Mouse (Mus musculus) frontal cortex, postnatal 36 days (tissue): Measurements from ENCODE around the gene Mpo.

Source experiments
- DNase-seq, 2 experiments: peaks; one replicate each; pipeline ENCODE4 v3.0.0; 2022; ENCODE audit warnings: low spot score in 2 of 2

Gene Mpo

DNA sequence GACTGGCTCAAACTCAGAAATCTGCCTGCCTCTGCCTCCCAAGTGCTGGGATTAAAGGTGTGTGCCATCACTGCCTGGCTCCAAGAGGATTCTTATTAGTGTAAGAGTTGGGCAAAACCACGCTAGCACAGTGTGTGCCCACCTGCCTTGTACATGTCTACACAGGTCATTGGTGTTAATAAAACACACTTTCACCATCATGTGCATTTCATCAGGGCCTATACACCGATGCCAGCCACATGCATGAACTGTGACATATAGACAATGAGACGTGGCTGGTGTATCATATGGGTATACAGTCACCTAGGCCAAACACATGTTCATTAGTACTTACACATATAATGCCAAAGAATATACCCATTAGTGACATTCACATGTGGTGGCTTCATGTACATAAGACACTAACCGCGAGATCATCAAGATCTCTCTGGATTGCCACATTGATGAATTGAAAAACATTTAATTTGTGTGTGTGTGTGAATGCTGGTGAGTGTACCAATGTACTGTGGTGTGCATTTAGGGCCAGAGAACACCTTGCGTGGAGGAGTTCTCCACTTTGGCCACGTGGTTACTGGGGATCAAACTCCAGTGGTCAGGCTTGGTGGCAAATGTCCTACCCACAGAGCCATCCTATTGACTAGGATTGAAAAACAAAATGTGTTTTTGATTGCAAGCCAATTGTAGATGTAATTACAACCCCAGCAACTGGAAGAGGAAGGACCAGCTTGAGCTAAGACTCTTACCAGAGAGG is 35.0 kb upstream of the Mpo start:
- no peak for DNase-seq

DNA sequence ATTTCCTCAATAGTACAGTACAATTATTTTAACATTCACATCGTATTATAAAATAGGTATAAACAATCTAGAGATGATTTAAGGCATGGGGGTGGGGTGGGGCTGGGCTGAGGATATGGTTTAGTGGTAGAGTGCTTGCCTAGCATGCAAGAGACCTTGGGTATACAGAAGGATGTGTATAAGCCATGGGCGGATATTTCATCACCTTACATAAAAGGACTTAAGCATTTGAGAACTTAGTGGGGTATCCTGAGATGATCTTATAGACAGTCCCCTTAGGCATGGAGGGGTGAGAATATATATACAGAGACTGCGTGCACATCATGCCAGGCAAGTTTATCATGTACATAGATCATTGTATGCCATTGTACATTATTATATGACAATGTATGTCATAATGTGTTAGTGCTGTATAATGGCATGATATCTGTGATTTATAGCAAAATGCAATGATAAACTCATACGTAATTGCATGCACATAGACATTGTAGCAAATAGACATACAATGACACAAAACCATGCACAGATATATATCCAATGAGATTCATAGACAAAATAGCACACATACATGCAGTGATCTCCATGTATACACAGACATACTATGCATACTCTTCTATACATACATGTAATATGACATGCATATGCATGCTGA is 34.3 kb upstream of the Mpo start:
- no peak for DNase-seq

DNA sequence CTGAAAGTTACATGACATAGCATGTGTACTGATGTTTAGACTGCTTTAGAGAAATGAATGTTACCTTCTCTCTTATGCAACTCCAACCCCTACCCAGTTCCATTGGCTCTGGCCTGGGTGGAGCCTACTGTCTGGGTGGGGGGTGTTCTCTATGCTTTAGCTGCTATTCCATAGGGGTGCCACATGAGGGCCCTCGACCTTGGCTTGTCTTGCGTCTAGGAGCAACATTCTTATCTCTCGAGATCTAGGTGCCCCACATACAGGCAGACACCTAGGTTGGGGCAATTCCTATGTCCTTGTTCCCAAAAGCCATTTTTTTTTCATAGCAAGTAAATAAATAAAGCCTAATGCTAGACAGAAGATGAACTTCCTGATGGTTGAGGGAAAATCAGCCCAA is 33.8 kb upstream of the Mpo start:
- peak in 1 of 2 experiments; percentile 62 for DNase-seq

DNA sequence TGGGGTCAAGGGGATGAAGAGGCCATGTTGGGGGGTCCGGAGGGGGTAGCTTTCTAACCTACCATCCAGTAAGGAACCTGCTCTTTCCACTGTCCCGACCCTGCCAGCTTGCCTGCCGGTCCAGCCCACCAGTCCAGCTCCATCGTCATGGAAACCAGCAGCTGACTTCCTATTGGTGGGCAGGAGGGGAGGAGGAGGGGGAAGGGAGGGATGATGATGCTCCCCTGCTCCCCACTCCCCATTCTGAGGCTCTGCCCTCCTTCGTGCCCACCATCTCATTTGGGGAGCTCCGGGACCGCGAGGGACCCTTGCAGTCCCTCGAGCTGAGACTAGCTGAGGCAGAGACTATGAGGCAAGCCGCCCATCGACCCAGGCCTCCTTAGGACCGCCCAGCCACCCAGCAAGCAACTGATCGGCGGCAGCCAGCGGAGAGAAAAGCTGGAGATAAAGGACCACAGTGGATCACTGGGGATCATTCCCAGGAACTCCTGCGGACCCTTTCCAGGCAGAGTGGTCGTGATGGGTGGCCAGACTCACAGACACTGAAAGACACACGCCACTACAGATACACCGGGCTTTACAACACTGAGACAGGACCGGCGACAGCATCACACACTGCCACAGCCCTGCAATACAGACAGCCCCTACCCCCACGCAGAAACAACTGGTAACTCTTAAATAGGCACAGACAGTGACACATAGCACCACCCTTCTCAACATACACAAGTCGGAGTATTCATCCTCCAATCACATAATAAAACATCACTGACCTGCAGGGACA is 32.9 kb upstream of the Mpo start, which contains the start of gene Tspoap1:
Gene Tspoap1, plus strand, starts transcription at position 241 of the 781 bp plus-strand sequence.
- DNase-seq, result peak; percentile 75 to 77

DNA sequence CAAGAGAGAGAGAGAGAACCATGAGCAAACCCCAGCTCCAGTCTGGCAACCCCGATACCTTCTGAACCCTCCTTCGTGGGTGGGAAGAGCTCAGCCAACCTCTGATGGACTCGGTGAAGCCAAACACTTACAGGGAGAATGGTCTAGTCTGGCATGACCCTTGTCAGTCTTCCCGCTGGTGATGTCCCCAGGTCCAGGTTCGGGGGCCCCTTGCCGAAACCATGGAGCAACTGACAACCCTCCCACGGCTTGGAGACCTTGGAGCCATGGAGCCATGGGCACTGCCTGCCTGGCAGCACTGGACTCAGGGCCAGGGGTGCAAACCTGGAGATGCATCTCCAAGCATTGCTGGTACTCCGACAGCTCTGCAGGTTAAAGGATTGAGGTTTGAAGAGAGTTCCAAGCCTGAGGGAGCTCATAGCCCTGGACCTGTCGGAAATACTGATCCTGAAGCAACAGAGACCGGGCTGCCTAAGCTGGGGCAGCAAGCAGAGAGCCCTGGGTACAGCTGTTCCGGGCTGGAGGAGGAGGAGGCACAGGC is 32.1 kb upstream of the Mpo start:
- peak in 1 of 2 experiments; percentile 30 for DNase-seq

DNA sequence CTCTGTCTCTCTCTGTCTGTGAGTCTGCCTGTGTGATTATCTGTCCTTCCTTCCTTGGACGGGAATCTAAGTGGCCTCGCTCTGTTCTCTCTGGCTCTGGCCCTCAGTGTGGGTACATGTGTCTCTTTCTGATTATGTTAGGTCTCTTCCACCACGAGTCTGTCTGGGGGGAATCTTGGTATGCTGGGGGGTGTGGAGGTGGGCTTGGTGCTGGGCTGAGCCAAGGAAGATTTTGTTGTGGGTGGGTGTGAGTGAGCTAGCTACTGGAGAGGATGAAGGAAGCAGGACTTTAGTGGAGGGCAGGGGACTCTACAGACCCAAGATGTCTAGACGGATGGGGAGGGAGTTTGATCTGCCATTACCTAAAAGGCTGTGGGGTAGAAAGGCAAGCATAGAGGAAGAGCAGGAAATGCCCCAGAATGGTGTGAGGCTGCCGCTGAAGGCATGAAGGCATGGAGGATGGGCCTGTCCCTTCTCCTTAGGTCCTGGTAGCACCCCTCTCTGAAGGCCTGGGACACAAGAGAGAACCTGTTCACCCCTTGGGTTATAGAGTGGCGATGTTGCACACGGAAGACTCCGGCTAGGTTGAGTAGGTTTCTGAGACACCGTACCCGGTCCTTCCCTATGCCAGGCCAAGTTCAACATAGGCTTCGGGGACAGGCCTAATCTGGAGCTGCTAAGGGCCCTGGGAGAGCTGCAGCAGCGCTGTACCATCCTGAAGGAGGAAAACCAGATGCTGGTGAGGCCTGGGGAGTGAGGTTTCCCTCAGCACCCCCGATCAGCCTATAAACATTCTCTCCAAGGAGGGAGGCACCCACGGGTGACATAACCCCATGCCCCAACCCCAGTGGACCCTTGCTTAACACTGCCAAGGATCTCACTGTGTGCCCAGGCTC is 31.3 kb upstream of the Mpo start:
- peak in 1 of 2 experiments; percentile 29 for DNase-seq

DNA sequence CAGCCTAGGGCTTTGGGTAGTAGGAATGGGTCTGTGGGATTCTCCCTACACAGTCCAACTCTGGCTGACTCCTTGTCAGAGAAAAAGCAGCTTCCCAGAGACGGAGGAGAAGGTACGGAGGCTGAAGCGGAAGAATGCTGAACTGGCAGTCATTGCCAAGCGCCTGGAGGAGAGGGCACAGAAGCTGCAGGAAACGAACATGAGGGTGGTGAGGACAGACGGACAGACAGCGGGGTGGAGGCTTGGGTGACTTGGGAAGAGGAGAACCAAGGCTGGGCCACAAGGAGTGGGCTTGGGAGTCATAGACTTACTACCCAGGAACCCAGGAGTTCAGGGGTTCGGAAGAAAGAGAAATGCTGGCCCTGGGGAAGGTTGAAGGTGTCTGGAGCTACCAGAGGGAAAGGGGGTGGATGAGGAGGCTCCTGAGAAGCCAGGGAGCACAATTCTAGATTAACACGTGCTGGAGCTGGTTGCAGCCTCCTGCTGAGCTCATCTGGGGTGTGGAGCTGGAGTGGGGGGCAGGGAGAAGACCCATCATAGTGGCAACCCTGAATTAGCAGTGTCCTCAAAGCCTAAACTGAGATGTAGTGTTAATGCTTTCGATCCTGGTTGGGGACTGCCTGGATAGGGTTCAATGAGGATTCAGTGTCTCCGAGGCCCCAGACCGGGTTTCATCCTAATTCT is 30.5 kb upstream of the Mpo start:
- DNase-seq, result peak; percentile 42 to 51

DNA sequence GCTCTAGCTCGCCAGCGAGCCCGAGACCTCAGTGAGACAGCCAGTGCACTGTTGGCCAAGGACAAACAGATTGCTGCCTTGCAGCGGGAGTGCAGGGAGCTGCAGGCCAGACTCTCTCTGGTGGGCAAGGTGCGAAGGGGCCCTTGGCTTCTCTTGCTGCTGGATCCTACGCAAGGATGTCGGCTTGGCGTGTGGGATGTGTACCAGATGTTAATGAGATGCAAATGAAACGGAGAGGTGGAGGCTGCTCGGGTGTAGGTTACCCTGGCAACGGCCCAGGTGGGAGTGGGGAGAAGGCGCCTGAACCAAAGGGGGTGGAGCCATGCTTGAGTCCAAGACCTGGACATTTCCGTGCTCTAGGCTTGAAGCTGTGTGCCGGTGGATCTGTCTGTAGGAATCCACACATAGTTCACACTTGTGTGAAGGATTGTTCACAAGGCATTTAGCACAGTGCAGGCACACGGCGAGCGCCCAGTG is 29.8 kb upstream of the Mpo start:
- peak; percentile 88 to 89 for DNase-seq

DNA sequence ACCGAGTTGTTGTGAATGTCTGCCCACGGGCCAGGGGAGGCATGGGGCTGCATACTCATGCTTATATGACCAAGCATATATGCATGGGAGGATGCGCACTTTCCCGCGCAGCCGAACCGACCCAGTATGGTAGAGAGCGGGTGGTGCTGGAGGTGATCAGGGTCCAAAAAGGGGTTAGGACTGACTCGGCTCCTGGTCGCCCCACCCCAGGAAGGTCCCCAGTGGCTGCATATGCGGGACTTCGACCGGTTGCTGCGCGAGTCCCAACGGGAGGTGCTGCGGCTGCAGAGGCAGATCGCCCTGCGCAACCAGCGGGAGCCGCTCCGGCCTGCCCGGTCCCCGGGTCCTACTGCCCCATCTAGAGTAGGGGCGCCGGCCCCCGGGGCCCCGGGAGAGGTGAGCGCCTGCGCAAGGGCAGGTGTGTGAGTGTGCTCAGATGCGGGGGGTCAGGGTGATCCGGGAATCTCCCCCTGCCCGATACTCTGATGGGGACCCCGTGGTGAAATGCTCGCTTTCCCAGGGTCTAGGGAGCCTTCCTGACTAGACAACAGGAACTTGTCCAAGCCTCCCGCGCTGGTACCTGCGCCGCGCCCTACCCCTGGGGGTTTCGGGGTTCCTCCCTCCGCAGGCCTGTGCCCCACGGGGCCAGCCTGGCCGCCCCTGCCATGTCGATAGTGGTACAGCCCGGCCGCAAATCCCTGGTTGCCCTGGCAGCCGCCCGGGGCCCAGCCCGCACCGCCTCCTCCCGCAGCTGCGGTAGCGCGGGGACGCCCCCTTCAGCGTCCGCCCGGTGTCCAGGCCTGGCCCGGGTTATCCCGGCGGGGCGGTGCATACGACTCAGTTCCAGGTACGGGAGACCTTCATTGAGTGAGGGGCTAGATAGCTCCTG is 29.1 kb upstream of the Mpo start:
- peak; percentile 50 for DNase-seq

DNA sequence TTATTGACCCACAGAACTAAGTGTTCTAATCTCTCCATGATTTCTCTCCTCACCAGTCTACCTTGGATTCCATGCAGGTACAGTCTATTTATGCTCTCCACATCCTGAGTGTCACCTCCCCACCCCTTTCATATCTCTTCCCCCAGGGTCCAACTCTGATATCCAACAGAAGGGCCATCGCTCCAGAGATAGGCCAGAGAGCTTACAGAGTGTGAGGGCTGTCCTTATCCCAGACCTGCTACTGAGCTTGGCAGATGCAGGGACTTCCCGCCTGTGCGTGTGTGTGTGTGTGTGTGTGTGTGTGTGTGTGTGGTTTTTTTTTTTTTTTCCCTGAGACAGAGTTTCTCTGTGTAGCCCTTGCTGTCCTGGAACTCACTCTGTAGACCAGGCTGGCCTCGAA is 24.6 kb upstream of the Mpo start:
- DNase-seq, result no peak

DNA sequence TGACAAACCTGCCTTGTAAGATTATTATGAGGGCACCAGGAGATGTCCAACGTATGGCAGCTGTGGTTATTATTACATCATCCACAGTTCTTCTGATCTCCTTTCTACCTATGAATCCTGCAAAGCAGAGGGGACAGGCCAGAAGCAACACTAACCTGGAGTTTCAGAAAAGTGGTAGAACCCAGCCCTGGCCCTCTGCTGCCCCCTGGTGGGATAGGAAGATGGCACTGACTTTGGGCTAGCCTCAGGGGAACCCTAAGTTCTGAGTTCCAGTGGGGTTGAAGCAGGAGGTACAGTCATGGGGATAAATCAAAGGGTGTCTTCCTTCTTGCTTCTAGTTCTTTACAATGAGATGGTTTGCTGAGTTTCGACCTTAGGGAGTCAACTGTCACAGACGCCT is 22.4 kb upstream of the Mpo start:
- DNase-seq, result peak; percentile 71 to 73

DNA sequence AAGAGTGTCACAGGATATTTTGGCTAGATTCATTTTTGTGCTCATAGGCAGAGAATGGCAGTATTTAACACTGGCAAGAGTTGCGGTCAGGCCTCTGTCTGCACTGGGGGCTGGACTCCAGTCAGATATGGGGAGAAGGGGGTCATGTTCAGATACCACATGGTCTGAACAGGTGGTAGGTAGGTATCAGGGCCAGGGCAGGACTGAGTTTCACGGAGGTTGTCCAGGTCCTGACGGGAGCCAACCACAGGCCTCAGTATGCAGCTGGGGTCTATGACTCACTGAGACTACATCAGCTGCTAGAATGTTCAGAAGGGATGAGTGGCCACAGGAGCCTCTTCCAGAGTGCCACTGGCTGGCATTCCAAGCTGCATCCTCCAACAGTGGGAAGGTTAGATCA is 21.0 kb upstream of the Mpo start:
- DNase-seq, result no peak

DNA sequence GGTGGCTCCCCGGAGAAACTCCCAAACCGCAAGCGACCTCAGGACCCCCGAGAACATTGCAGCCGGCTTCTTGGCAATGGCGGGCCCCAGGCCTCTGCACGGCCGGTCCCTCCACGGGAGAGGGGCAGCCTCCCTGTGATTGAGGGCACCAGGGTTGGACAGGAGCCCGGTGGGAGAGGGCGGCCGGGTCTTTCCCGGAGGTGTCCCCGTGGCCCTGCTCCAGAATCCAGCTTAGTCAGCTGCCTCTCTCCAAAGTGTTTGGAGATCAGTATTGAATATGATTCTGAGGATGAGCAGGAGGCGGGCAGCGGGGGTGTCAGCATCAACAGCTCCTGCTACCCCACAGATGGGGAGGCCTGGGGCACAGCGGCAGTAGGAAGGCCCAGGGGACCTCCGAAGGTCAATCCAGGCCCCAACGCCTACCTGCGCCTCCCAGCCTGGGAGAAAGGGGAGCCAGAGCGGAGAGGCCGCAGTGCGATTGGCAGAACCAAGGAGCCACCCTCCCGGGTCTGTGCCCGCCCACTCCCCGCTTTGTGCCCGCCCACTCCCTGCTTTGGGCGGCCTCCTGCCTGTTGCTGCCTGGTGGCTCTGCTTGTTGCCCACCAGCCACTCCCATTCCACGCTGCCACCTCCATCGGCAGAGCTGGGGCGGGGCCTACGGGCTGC is 15.1 kb upstream of the Mpo start:
- DNase-seq, result peak; percentile 54 to 57

DNA sequence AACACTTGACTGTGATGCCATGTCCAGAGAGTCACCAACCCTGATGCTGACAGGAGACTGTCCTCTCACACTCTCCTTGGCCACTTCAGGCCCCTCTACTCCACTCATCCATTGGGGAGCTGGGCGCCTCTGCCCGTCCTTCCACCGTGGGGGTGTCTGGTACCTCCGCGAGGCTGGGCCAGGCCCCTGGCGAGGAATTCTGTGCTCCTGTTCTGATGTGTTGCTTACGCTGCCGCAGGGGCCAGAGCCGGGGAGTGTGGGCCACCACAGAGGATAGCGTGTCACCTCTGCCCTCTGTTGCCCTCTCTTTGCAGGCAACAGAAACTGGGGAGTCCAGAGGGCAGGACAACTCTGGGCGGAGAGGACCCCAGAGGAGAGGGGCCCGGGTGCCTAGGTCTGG is 14.5 kb upstream of the Mpo start:
- DNase-seq, result no peak

DNA sequence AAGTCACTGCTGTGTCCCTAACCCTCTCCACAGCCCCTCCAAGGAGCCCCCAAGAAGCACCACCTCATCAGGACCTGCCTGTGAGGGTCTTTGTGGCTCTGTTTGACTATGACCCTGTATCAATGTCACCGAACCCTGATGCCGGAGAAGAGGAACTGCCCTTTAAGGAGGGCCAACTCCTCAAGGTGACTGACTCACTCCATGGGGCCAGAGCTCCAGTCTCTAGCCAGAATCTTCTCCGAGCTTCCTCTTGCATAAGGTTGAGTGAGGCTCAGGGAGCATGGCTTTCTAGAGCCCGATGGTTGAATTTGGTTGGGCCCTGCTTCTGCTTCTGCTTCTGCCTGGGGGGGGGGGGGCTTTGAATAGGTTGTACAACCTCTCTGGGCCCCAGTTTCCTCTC is 14.0 kb upstream of the Mpo start:
- DNase-seq, result no peak

DNA sequence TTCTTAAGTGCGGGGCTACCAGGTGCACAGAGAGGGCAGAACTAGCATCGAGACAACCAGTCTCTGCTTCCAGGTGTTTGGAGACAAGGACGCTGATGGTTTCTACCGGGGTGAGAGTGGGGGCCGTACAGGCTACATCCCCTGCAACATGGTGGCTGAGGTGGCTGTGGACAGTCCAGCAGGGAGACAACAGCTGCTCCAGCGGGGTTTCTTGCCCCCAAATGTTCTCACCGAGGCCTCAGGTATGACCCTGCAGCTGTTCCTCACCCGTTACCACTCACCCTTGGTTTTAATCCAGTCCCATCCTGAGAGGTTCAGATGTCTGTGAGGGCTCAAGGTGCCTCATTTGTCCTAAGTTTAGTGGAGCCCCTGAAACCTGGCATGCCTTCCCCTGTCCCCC is 13.3 kb upstream of the Mpo start:
- no peak for DNase-seq

DNA sequence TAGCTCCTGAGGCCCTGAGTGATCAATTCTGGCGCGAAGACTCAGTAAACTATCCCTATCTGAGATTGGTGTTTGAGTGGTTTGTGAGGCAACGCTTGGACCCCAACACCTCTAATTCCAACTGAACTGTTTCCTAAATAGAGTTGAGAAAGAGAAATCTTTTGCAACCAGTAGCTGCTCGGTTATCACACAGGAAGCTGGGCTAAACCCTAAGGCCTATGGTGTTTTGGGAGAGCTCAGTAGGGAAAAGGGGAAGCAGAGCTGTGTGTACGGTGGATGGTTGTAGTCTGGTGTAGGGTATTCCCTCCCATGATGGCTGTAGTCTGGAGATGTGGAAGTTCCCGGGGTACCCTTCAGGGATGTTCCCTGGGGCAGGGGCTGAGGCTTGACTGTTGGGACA is 3.3 kb upstream of the Mpo start:
- DNase-seq, result no peak

DNA sequence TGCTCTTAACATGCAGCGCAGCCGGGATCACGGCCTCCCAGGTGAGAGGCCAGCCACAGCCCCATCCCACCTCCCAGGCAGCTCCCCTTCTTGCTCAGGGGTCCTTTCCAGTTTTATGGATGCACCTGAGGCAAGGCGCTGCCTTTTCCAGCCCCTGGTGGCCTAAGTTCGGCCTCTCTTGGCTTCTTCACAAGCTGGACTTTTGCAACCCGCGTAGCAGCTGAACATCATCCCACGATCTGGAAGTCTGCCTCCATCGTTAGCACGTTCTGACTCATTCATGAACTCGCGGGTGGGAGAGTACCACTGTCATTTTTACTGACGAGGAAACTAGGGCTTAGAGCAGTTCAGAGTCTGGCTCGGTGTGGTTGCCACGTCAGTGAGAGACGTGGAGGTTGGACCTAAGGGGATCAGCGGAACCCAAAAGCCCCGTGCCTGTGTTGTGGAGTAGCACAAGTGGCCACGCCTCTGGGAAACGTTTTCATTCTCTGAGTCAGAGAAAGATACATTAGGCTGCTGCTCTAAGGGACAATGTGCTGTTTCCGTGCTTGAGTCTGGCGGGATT is 8.4 kb downstream of the Mpo start:
- peak; percentile 60 to 65 for DNase-seq

DNA sequence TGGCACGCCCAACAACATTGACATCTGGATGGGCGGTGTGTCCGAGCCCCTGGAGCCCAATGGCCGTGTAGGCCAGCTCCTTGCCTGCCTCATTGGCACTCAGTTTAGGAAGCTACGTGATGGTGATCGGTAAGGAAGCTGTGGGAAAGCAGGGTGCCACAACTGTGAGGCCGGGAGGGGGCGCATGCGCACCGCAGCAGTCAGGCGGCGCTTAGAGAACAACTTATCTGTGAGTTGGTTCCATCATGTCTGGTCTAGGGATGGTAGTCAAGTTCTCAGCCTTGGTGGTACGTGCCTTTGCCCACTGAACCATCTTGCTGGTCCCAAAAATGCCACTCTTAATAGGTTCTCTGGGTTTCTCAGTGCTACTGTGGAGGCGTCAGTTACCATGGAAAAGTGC is 9.2 kb downstream of the Mpo start:
- peak in 1 of 2 experiments; percentile 41 for DNase-seq
